Mouse (Mus musculus): ENCODE data around the gene Slco1a6. TPM values are rescaled to one million over a fixed set of nuclear protein-coding genes. Genes with fewer than 3 reads are reported as not detected.
"Not testable (repeated sequence)": the region's sequence is repeated elsewhere in the genome, so short reads cannot be mapped to it uniquely, and the experiment has no call there.

The Slco1a6 gene
- polyA plus RNA-seq, 2 experiments, result not detected

DNA sequence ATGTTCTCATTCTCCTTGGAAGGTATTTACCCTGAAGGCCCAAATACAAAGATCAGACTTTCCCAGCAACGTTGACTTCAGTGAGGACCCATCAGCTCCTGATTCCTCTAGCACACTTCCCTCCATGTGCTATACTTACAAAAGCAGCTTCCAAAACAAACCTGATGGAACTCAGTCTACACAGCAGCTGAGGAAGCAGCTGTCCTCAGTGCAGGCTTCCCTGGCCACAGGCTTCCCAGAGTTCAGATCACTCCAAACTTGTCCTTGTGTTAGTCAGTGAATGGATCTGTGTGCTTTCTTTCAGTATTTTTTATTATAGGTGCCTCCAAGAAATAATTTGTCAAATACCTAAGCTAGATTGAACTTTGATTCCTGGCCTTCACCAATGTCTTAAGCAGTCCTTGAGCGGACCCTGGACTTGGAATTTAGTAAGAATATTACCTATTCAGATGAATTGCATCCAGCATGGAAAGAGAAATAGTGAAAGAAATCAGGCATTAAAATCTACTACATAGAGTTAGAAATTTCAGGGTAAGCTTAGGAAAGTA is 22.4 kb downstream of the Slco1a6 start:
- Histone ChIP-seq H3K4me2 (ENCODE audit: low read depth) (no peak overlapping the region), H3K4me1 (replicated peaks; ENCODE audit: control insufficient read depth in 2 of 2, insufficient read depth in 2 of 2, low read length in 1 of 2) (no peaks in the 10 kb centered on the region), H3K27ac (no peak overlapping the region), H3K27me3 (ENCODE audit: control insufficient read depth, insufficient read depth, low read length) (no peaks in the 10 kb centered on the region), H3K9ac (replicated peaks) (no peak overlapping the region), H3K36me3 (replicated peaks; ENCODE audit: control insufficient read depth, insufficient read depth, low read depth) (no peaks in the 10 kb centered on the region), H3K4me3 (ENCODE audit: insufficient read depth in 1 of 2, low read depth in 2 of 2, low read length in 2 of 2) (no peak overlapping the region), H3K9me3 (ENCODE audit: control insufficient read depth, low read length) (no peaks in the 10 kb centered on the region)
- TF ChIP-seq CTCF (IDR thresholded peaks at IDR 0.05; ENCODE audit: low read depth) (no peak), EP300 (IDR thresholded peaks at IDR 0.05; ENCODE audit: low read depth) (no peak)
- WGBS (ENCODE audit: insufficient replicate concordance), result 42% methylated on average over 2 of the region's 2 CpGs
- ATAC-seq (ENCODE audit: insufficient read depth) (no peak), DNase-seq (ENCODE audit: low read depth in 3 of 3, low spot score in 3 of 3) (no peak)

DNA sequence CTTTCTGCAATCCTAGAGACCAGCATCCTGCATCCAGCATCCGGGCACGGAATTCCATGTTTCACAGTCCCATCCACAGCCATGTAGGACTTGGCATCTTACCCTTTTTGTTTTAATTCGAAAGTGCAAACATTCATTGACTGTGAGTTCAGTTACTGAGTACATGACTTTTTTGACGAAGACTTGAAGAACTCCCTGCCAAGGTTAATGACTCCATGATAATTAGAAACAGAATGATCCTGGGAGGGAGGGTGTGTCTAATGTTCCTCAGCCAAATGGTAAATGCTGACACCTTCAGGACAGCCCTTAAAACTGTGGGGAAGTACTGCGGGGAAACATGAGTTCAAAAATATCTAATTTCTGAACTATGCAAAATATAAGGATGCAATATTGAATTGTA is 44.9 kb downstream of the Slco1a6 start:
- H3K4me1 ChIP-seq (replicated peaks; ENCODE audit: control insufficient read depth in 2 of 2, insufficient read depth in 2 of 2, low read length in 1 of 2), result no peaks in the 10 kb centered on the region
- DNase-seq (ENCODE audit: low read depth in 3 of 3, low spot score in 3 of 3), result no peak
- no peak overlapping the region for H3K9ac ChIP-seq (replicated peaks)
- no peak overlapping the region for H3K4me2 ChIP-seq (ENCODE audit: low read depth)
- no peak for TF ChIP-seq EP300 (IDR thresholded peaks at IDR 0.05; ENCODE audit: low read depth)
- TF ChIP-seq CTCF (IDR thresholded peaks at IDR 0.05; ENCODE audit: low read depth), result no peak
- no peaks in the 10 kb centered on the region for H3K36me3 ChIP-seq (replicated peaks; ENCODE audit: control insufficient read depth, insufficient read depth, low read depth)
- 53% methylated on average over 5 of the region's 5 CpGs for WGBS (ENCODE audit: insufficient replicate concordance)
- H3K9me3 ChIP-seq (ENCODE audit: control insufficient read depth, low read length), result no peaks in the 10 kb centered on the region
- no peak overlapping the region for H3K4me3 ChIP-seq (ENCODE audit: insufficient read depth in 1 of 2, low read depth in 2 of 2, low read length in 2 of 2)
- ATAC-seq (ENCODE audit: insufficient read depth), result no peak
- H3K27ac ChIP-seq, result no peak overlapping the region
- no peaks in the 10 kb centered on the region for H3K27me3 ChIP-seq (ENCODE audit: control insufficient read depth, insufficient read depth, low read length)

DNA sequence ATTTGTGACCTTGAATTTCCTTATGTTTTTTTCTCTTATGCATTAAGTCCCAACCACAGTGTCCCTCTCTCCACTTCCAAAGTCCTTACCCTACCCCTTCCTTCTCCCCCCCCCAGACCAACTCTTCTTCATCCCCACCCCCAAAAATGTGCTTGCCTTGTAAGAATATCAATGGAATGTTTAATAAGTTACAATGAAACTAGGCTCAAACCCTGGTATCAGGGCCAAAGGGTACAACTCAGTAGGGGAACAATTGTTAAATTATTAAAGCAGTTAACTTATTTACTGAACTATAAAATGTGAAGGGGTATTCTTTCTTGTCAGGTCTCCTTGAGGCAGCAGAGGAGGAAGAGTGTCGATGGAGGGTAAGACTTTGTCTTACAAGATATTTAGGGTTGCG is 47.1 kb downstream of the Slco1a6 start:
- Histone ChIP-seq H3K36me3 (replicated peaks; ENCODE audit: control insufficient read depth, insufficient read depth, low read depth) (no peaks in the 10 kb centered on the region), H3K27me3 (ENCODE audit: control insufficient read depth, insufficient read depth, low read length) (no peaks in the 10 kb centered on the region), H3K4me2 (ENCODE audit: low read depth) (no peak overlapping the region), H3K4me3 (ENCODE audit: insufficient read depth in 1 of 2, low read depth in 2 of 2, low read length in 2 of 2) (no peak overlapping the region), H3K27ac (no peak overlapping the region), H3K9ac (replicated peaks) (no peak overlapping the region), H3K9me3 (ENCODE audit: control insufficient read depth, low read length) (no peaks in the 10 kb centered on the region), H3K4me1 (replicated peaks; ENCODE audit: control insufficient read depth in 2 of 2, insufficient read depth in 2 of 2, low read length in 1 of 2) (no peaks in the 10 kb centered on the region)
- ATAC-seq (ENCODE audit: insufficient read depth) (no peak), DNase-seq (ENCODE audit: low read depth in 3 of 3, low spot score in 3 of 3) (no peak)
- WGBS (ENCODE audit: insufficient replicate concordance), result 65% methylated on average over 2 of the region's 2 CpGs
- no peak for TF ChIP-seq CTCF (IDR thresholded peaks at IDR 0.05; ENCODE audit: low read depth)
- TF ChIP-seq EP300 (IDR thresholded peaks at IDR 0.05; ENCODE audit: low read depth), result no peak

DNA sequence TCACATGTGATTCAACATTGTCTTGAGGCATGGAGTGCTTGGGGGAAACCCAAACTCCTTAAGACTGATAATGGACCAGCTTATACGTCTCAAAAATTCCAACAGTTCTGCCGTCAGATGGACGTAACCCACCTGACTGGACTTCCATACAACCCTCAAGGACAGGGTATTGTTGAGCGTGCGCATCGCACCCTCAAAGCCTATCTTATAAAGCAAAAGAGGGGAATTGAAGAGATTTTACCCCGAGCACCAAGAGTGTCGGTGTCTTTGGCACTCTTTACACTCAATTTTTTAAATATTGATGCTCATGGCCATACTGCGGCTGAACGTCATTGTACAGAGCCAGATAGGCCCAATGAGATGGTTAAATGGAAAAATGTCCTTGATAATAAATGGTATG is 54.2 kb downstream of the Slco1a6 start:
- not testable (repeated sequence) for H3K9me3 ChIP-seq (ENCODE audit: control insufficient read depth, low read length); H3K4me1 ChIP-seq (replicated peaks; ENCODE audit: control insufficient read depth in 2 of 2, insufficient read depth in 2 of 2, low read length in 1 of 2); H3K27ac ChIP-seq; H3K9ac ChIP-seq (replicated peaks); H3K36me3 ChIP-seq (replicated peaks; ENCODE audit: control insufficient read depth, insufficient read depth, low read depth); ATAC-seq (ENCODE audit: insufficient read depth); DNase-seq (ENCODE audit: low read depth in 3 of 3, low spot score in 3 of 3); H3K4me3 ChIP-seq (ENCODE audit: insufficient read depth in 1 of 2, low read depth in 2 of 2, low read length in 2 of 2); H3K4me2 ChIP-seq (ENCODE audit: low read depth); H3K27me3 ChIP-seq (ENCODE audit: control insufficient read depth, insufficient read depth, low read length)
- WGBS (ENCODE audit: insufficient replicate concordance), result 56% methylated on average over 2 of the region's 10 CpGs

DNA sequence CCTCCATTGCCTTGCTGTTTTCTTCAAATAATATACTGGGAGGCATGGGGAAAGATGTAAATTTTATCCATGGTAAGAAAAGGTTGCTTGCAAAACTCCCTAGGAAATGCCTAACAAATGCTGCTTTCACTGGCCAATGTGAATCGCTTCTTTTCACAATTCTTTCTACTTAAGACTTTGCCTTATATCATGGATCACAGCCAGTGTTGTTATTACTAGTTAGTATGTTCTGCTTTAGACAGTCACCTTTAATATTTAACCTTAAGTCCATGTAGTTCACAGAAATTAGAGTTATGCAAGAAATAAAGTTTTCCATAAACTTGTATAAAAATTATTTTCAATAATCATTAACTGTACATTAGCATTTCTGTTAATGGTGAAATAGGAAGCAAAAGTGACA is 60.0 kb downstream of the Slco1a6 start:
- no peak overlapping the region for H3K4me2 ChIP-seq (ENCODE audit: low read depth)
- no peak for TF ChIP-seq EP300 (IDR thresholded peaks at IDR 0.05; ENCODE audit: low read depth)
- no peaks in the 10 kb centered on the region for H3K9me3 ChIP-seq (ENCODE audit: control insufficient read depth, low read length)
- H3K9ac ChIP-seq (replicated peaks), result no peak overlapping the region
- H3K4me3 ChIP-seq (ENCODE audit: insufficient read depth in 1 of 2, low read depth in 2 of 2, low read length in 2 of 2), result no peak overlapping the region
- no peak for DNase-seq (ENCODE audit: low read depth in 3 of 3, low spot score in 3 of 3)
- ATAC-seq (ENCODE audit: insufficient read depth), result no peak
- no peaks in the 10 kb centered on the region for H3K4me1 ChIP-seq (replicated peaks; ENCODE audit: control insufficient read depth in 2 of 2, insufficient read depth in 2 of 2, low read length in 1 of 2)
- no peaks in the 10 kb centered on the region for H3K36me3 ChIP-seq (replicated peaks; ENCODE audit: control insufficient read depth, insufficient read depth, low read depth)
- no peaks in the 10 kb centered on the region for H3K27me3 ChIP-seq (ENCODE audit: control insufficient read depth, insufficient read depth, low read length)
- WGBS (ENCODE audit: insufficient replicate concordance), result 75% methylated on average over 1 of the region's 1 CpGs
- H3K27ac ChIP-seq, result no peak overlapping the region
